Mouse (Mus musculus) midbrain, postnatal 0 days (tissue): ENCODE measurements around the gene Dcaf10. TPM values are rescaled to one million over a fixed set of nuclear protein-coding genes. Genes with fewer than 3 reads are reported as not detected.

ENCODE experiments used
- ATAC-seq: fragments of 200-750 bp; cut with Nextera tagmentation; 2 replicates; pipeline ENCODE4 v1.8.0; 2017; ENCODE audit warnings: moderate number of reproducible peaks, mild to moderate bottlenecking, moderate TSS enrichment, moderate library complexity; ENCODE audit not compliant: low FRiP score
- DNase-seq: peaks from one replicate; pipeline ENCODE4 v3.0.0-alpha.2; 2015; ENCODE audit warnings: low spot score
- H3K27ac ChIP-seq: fragments of 300-500 bp; sonication (generic); 2 replicates; pipeline ENCODE4 v1.5.1; 2014; ENCODE audit warnings: low read depth, mild to moderate bottlenecking, low read length, mixed read lengths
- H3K27me3 ChIP-seq: fragments of 300-500 bp; sonication (generic); 2 replicates; pipeline ENCODE4 v1.6.1; 2014; ENCODE audit warnings: low read length, control low read depth, mixed read lengths; ENCODE audit not compliant: insufficient read depth
- H3K36me3 ChIP-seq: fragments of 300-500 bp; sonication (generic); 2 replicates; pipeline ENCODE4 v1.6.1; 2014; ENCODE audit warnings: low read length, control low read depth, mixed read lengths; ENCODE audit not compliant: insufficient read depth
- H3K4me1 ChIP-seq: fragments of 300-500 bp; sonication (generic); 2 replicates; pipeline ENCODE4 v1.6.1; 2014; ENCODE audit warnings: mild to moderate bottlenecking, control low read depth, antibody characterized with exemption, low read length, mixed read lengths; ENCODE audit not compliant: insufficient read depth
- H3K4me2 ChIP-seq: fragments of 300-500 bp; sonication (generic); 2 replicates; pipeline ENCODE4 v1.6.1; 2014; ENCODE audit warnings: low read depth, mild to moderate bottlenecking, low read length, mixed read lengths; ENCODE audit not compliant: poor library complexity, severe bottlenecking
- H3K4me3 ChIP-seq: fragments of 300-500 bp; sonication (generic); 2 replicates; pipeline ENCODE4 v1.5.1; 2014; ENCODE audit warnings: low read depth, mild to moderate bottlenecking, low read length, moderate library complexity
- H3K9ac ChIP-seq: fragments of 300-500 bp; sonication (generic); replicated peaks from 2 replicates; pipeline ENCODE4 v1.6.1; 2014; ENCODE audit warnings: mild to moderate bottlenecking, low read length, moderate library complexity, mixed read lengths; ENCODE audit not compliant: poor library complexity, severe bottlenecking
- H3K9me3 ChIP-seq: fragments of 300-500 bp; sonication (generic); 2 replicates; pipeline ENCODE4 v1.6.1; 2016; ENCODE audit warnings: low read length, control low read depth
- CTCF ChIP-seq: IDR thresholded peaks from 2 replicates; pipeline ENCODE4 v1.5.1; 2016; ENCODE audit warnings: antibody characterized with exemption, mild to moderate bottlenecking
- WGBS: fragments of 180-500 bp; shearing (Covaris S2); extraction: QIAGEN DNeasy Blood & Tissue Kit; methylation state at CpG from one replicate; pipeline ENCODE4 v1.1.7; 2014; 5-methylcytosine and 5-hydroxymethylcytosine counted together
- polyA plus RNA-seq: library from polyadenylated mRNA; unstranded; fragments of >200 nt; fragmentation: Nextera tagmentation; extraction: Ambion mirVana; gene quantifications from 2 replicates; pipeline ENCODE4 v1.2.1, GENCODE M21; 2015
- total RNA-seq: library from RNA; depleted of rRNA; stranded (reverse); fragments of >200 nt; gene quantifications from 2 replicates; pipeline ENCODE4 v1.2.3, GENCODE M21; 2014

Dcaf10 gene
- total and polyA plus RNA-seq, 2 experiments from 2014 or later, result 10.1 to 62.5 TPM

DNA sequence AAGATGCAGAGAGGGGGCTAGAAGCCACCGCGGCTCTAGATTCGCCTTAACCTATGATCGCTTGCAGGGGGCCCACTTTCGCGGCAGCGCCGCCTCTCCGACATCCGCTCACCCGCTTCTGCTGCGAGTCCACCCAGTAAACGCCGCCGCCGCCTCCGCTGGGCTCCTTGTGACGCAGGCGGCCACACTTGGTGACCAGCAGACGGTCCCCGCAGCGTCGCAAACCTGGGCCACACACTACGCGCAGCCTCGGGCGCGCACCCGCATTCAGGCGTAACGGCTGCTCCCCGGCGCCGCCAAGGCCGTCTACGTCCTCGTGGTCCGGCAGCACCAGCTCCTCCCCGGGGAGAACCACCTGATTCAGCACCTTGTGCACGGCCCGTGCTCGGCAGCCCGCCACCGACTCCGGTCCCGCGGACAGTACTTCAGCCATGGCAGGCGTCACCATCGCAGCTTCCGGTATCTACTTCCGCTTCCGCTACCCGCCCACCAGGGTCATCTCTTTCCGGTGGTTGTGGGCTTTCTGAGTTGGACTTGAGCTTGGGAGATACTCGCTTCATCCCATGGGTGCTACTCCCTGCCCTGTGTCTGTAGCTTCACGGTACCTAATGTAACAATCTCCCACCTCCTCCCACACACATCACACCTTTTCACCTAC, 21.6 kb upstream of the Dcaf10 start:
- peak overlapping the region; percentile 78 for H3K4me2 ChIP-seq
- ATAC-seq, result peak; percentile 92
- under 1% methylated on average over 56 of the region's 56 CpGs for WGBS
- H3K36me3 ChIP-seq, result peaks cover 21% of the 10 kb centered on the region
- H3K4me3 ChIP-seq, result peak overlapping the region; percentile 92
- DNase-seq, result peak; percentile 87
- H3K9ac ChIP-seq, result peak overlapping the region; percentile 90
- no peaks in the 10 kb centered on the region for H3K9me3 ChIP-seq
- peak; percentile 10; the same call in 1 of the 2 replicates for TF ChIP-seq CTCF
- peaks cover 7% of the 10 kb centered on the region; the same call in 1 of the 2 replicates for H3K4me1 ChIP-seq
- peak overlapping the region; percentile 84 for H3K27ac ChIP-seq
- peaks cover 5% of the 10 kb centered on the region for H3K27me3 ChIP-seq

DNA sequence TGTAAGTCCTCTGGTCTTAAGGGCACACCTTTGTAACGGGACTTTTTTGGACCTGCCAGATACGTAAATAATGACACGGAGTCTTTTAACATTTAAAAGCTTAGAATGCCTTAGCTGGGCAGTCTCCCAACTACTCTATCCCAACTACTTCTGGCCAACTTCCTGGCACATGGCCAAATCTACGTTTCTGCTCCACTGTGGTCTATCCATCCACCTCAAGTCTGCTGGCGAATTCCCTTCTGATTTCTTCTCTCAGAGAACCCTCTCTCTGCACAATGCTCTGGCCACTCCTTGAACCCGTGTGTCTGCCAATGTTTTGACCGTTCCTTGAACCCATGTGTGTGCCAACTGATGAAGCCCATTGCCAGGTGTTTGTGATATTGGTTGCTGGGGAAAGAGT, 10.8 kb upstream of the Dcaf10 start:
- WGBS, result 78% methylated on average over 7 of the region's 7 CpGs
- H3K4me3 ChIP-seq, result no peak overlapping the region
- H3K4me1 ChIP-seq, result no peaks in the 10 kb centered on the region
- H3K27ac ChIP-seq, result no peak overlapping the region
- 0 out of 2 replicates have a peak, but pooled peaks cover 4% of the 10 kb centered on the region for H3K27me3 ChIP-seq
- H3K4me2 ChIP-seq, result no peak overlapping the region
- H3K9ac ChIP-seq, result no peak overlapping the region
- H3K9me3 ChIP-seq, result no peaks in the 10 kb centered on the region
- ATAC-seq (no peak), DNase-seq (no peak)
- no peaks in the 10 kb centered on the region for H3K36me3 ChIP-seq
- no peak for TF ChIP-seq CTCF

DNA sequence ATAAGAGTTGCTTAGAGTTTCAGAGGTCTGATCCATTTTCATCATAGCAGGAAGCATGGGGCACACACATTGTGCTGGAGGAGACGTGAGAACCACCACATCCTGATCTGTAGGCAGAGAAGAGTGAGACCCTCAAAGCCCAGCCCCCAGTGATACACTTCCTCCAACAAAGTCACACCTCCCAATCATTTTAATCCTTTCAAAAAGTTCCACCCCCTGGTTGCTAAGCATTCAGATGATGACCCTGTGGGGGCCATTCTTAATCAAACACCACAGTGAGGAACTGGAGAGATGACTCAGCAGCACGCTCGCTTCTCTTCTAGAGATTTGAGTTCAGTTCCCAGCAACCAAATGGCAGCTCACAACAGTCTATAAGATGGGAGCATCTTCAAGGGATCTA, 9.4 kb upstream of the Dcaf10 start:
- DNase-seq, result no peak
- no peak for TF ChIP-seq CTCF
- no peaks in the 10 kb centered on the region for H3K36me3 ChIP-seq
- H3K4me1 ChIP-seq, result no peaks in the 10 kb centered on the region
- H3K27ac ChIP-seq, result no peak overlapping the region
- no peak overlapping the region for H3K9ac ChIP-seq
- H3K4me2 ChIP-seq, result no peak overlapping the region
- H3K9me3 ChIP-seq, result no peaks in the 10 kb centered on the region
- 0 out of 2 replicates have a peak, but pooled peaks cover 4% of the 10 kb centered on the region for H3K27me3 ChIP-seq
- no peak for ATAC-seq
- WGBS, result 64% methylated on average over 3 of the region's 3 CpGs
- no peak overlapping the region for H3K4me3 ChIP-seq

GRCm38 (mm10) chr4:45341226-45341625, 675 bp upstream of the Dcaf10 start:
- H3K4me2 ChIP-seq, result peak overlapping the region; percentile 84
- ATAC-seq, result no peak
- H3K9me3 ChIP-seq, result no peaks in the 10 kb centered on the region
- H3K4me3 ChIP-seq, result peak overlapping the region; percentile 78
- 0 out of 2 replicates have a peak, but pooled peaks cover 7% of the 10 kb centered on the region for H3K4me1 ChIP-seq
- whole genome bisulfite sequencing, result 40% methylated on average over 9 of the region's 9 CpGs
- peak overlapping the region; percentile 94 for H3K27ac ChIP-seq
- TF ChIP-seq CTCF, result no peak
- DNase-seq, result no peak
- peak overlapping the region; percentile 74; the same call in 1 of the 2 replicates for H3K9ac ChIP-seq
- no peaks in the 10 kb centered on the region for H3K27me3 ChIP-seq
- no peaks in the 10 kb centered on the region for H3K36me3 ChIP-seq

DNA sequence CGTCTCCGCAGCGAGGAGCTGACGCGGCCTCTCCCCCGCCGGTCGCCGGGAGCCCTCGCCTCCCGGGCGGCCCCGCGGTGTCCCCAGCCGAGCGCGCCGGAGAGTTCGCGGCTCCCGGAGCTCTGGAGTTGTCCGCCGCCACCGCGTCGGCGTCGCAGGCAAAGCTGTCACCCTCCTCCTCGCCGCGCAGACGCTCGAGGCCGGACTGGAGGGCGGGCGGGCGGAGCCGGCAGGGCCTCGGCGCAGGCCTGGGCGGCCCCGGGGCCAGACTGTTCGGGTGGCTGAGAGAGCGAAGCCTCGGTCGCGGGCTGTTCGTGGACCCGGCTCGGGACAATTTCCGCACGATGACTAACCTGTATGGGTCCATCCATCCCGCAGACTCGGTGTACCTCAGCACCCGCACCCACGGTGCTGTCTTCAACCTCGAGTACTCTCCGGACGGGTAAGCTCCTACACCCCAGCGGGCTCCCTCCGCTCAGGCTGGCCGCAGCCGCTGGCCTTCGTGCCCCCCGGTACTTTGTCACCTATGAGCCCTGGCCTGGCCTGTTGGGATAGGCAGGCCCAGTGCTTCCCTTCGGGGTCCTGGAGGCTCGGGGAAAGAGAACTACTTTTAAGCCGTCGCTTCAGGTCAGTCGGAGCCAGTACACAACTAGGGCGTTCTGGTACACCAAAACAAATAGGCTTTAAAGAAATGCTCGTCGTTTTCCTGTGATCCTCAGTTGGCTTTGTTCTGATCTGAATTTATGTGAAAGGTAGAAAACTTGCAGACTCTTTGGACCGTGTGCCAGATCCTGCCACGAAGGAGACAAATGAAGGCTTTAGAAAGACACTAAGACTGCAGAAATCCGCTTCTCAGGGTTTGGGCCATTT, 620 bp downstream of the Dcaf10 start, which contains the start of gene Exosc3:
Gene Exosc3, minus strand, starts transcription at position 447 of the 870 bp plus-strand sequence.
- Histone ChIP-seq H3K27me3 (no peaks in the 10 kb centered on the region), H3K4me3 (peak within 1 kb of the TSS; percentile 78), H3K4me2 (peak within 1 kb of the TSS; percentile 84), H3K9me3 (no peaks in the 10 kb centered on the region), H3K9ac (peak within 1 kb of the TSS; percentile 74), H3K36me3 (peaks cover 4% of the 10 kb centered on the region), H3K27ac (peak within 1 kb of the TSS; percentile 94), H3K4me1 (0 out of 2 replicates have a peak, but pooled peaks cover 7% of the 10 kb centered on the region)
- ATAC-seq, result peak; percentile 71
- TF ChIP-seq CTCF, result no peak
- under 1% methylated on average over 54 of the region's 76 CpGs for WGBS
- peak; percentile 38 for DNase-seq
